Mouse (Mus musculus): ENCODE data around the gene Wdr43. TPM values are rescaled to one million over a fixed set of nuclear protein-coding genes. Genes with fewer than 3 reads are reported as not detected.
A peak's percentile ranks its signal among the peaks of the same experiment; 100 is the strongest.

Wdr43 gene
- polyA plus RNA-seq, 1 experiment from 2014 or later = 82.1 TPM

GRCm38 (mm10) chr17:71665201-71665600 is 49.5 kb downstream of the Wdr43 start:
- no peak overlapping the region for H3K27ac ChIP-seq
- H3K27me3 ChIP-seq = no peaks in the 10 kb centered on the region

DNA sequence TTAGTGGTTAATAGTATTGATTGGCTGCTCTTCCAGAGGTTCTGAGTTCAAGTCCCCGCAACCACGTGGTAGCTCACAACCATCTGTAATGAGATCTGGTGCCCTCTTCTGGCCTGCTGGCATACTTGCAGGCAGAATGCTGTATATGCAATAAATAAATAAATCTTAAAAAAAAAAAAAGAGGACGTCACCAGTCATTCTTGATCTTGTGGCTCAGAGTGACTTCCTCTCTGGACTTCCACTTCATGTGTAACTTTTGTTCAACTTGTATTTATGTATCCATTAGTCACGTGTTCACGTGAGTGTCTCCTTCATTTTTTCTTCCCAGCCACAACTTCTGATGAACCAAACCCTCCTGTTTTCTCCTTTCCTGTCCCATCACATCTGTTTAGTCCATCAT is 53.8 kb downstream of the Wdr43 start:
- Histone ChIP-seq H3K36me3 (no peaks in the 10 kb centered on the region), H3K27me3 (no peaks in the 10 kb centered on the region), H3K9ac (no peak overlapping the region), H3K27ac (no peak overlapping the region), H3K4me3 (no peak overlapping the region), H3K4me2 (replicated peaks) (no peak overlapping the region), H3K4me1 (no peaks in the 10 kb centered on the region), H3K9me3 (0 out of 2 replicates have a peak, but pooled peaks cover 4% of the 10 kb centered on the region)
- WGBS = 86% methylated on average over 5 of the region's 5 CpGs
- ATAC-seq (ENCODE audit: low FRiP score, low read depth) = no peak

More at GRCm38 (mm10) chr17:71665201-71665600, 49.5 kb downstream of the Wdr43 start:
- 0 out of 2 replicates have a peak, but pooled peaks cover 5% of the 10 kb centered on the region for H3K4me1 ChIP-seq
- no peak overlapping the region for H3K4me2 ChIP-seq (replicated peaks)
- ATAC-seq (ENCODE audit: low FRiP score, low read depth) = no peak
- H3K36me3 ChIP-seq = no peaks in the 10 kb centered on the region
- H3K9ac ChIP-seq = no peak overlapping the region
- H3K4me3 ChIP-seq = no peak overlapping the region
- 84% methylated on average over 4 of the region's 4 CpGs for WGBS
- 0 out of 2 replicates have a peak, but pooled peaks cover 4% of the 10 kb centered on the region for H3K9me3 ChIP-seq

DNA sequence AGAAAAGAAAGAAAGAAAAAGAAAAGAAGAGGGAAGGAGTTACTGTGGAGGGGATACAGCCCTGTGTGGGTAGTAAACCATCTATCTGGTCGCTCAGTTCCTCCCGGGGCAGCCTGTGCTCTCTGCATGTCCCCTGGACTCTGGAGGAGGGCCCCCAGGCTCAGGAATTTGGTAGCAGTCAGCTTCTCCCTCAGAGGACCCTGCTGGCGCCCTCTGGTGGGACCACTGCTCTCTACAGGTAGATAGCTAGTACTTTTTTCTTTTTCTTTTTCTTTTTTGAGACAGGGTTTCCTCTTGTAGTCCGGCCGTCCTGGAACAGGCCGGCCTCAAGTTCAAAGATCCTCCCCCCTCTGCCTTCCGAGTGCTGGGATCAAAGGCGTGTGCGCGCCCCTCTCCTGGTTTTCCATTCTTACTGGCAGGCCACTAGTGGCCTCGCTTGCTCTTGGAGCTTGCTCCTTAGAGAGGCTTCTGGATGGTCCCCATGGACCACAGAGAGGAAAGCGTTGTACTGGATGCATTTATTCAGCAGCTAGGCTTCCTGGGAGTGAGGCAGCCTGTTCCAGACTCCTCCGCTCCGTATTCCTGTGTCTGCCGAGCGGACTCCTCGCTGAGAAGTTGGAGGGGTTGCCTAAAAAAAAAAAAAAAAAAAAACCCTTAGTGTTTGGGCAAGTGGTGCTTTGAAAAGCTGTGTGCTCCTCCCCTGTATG is 56.3 kb downstream of the Wdr43 start:
- H3K9me3 ChIP-seq = 0 out of 2 replicates have a peak, but pooled peaks cover 4% of the 10 kb centered on the region
- WGBS = 54% methylated on average over 17 of the region's 17 CpGs
- H3K9ac ChIP-seq = no peak overlapping the region
- no peak overlapping the region for H3K27ac ChIP-seq
- H3K27me3 ChIP-seq = no peaks in the 10 kb centered on the region
- no peak overlapping the region for H3K4me2 ChIP-seq (replicated peaks)
- H3K36me3 ChIP-seq = no peaks in the 10 kb centered on the region
- no peak for ATAC-seq (ENCODE audit: low FRiP score, low read depth)
- no peak overlapping the region for H3K4me3 ChIP-seq
- H3K4me1 ChIP-seq = no peaks in the 10 kb centered on the region

GRCm38 (mm10) chr17:71673092-71673491 is 57.4 kb downstream of the Wdr43 start, which contains the start of gene Togaram2:
Gene Togaram2 (plus strand): TSS chr17:71673261.
- Histone ChIP-seq H3K27me3 (no peaks in the 10 kb centered on the region), H3K4me2 (replicated peaks) (no peak within 1 kb of the TSS), H3K9me3 (0 out of 2 replicates have a peak, but pooled peaks cover 4% of the 10 kb centered on the region), H3K4me3 (no peak within 1 kb of the TSS), H3K27ac (no peak within 1 kb of the TSS), H3K36me3 (no peaks in the 10 kb centered on the region), H3K4me1 (no peaks in the 10 kb centered on the region), H3K9ac (peak within 1 kb of the TSS; percentile 19; the same call in 1 of the 2 replicates)
- 68% methylated on average over 9 of the region's 9 CpGs for WGBS
- no peak for ATAC-seq (ENCODE audit: low FRiP score, low read depth)

DNA sequence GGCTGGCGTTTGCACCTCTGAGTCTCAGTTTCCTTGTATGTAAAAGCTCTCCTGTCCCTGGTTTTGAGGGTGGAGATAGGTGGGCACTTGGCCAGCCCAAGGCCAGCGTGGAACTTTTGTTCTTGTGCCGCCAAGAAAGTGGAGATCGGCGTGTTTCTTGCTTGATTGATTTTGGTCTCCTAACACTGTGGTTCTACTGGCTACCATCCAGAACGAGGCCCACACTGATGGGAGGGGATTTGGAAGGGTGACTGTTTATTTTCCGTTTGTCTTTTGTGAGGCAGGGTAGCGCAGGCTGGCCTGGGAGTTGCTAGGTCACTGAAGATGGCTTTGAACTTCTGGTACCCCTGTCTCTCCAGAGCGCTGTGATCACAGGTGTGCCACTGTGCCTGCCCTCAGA is 58.2 kb downstream of the Wdr43 start:
- no peaks in the 10 kb centered on the region for H3K36me3 ChIP-seq
- no peak overlapping the region for H3K27ac ChIP-seq
- H3K27me3 ChIP-seq = no peaks in the 10 kb centered on the region
- H3K9me3 ChIP-seq = no peaks in the 10 kb centered on the region
- H3K9ac ChIP-seq = no peak overlapping the region
- ATAC-seq (ENCODE audit: low FRiP score, low read depth) = no peak
- no peaks in the 10 kb centered on the region for H3K4me1 ChIP-seq
- 73% methylated on average over 9 of the region's 9 CpGs for WGBS
- H3K4me2 ChIP-seq (replicated peaks) = no peak overlapping the region
- H3K4me3 ChIP-seq = no peak overlapping the region

DNA sequence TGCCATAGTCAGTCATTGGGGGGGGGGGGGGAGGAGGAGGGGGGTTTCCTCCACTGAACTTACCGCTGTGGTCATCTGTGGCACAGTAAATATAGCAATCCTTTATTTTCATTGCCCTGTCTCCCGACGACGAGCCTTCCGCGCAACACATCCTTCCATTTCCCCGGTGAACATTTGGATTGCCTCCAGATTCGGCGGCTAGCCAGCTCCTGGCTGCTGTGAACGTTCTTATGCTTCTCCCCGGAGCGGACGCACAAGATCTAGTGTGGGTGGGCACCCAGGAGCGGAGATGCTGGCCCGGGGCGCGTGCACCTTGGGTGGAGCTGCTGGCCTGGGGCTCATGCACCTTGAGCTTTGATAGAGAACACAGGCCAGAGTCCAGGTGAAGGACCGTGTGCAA is 59.2 kb downstream of the Wdr43 start:
- 85% methylated on average over 18 of the region's 18 CpGs for WGBS
- no peak for ATAC-seq (ENCODE audit: low FRiP score, low read depth)
- Histone ChIP-seq H3K4me2 (replicated peaks) (no peak overlapping the region), H3K4me3 (no peak overlapping the region), H3K27ac (no peak overlapping the region), H3K36me3 (no peaks in the 10 kb centered on the region), H3K9me3 (no peaks in the 10 kb centered on the region), H3K27me3 (no peaks in the 10 kb centered on the region), H3K9ac (no peak overlapping the region), H3K4me1 (no peaks in the 10 kb centered on the region)

DNA sequence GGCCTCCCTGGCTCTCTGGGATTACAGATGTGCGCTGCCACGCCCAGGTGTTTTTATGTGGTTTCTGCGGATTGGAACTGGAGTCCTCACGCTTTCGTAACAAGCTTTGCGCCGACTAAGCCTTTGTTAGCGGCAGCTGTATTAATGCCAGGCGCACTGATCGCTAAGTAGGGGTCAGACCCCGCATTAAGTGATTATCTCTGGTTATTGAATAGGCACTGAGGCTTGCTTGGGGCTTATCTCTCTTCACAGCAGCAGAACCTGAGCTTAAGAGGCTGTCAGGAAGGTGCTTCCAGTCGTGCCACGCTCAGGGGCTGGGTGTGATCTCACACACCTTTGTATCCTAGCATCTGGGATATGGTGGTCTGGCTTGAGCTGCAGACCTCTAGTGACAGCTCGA is 66.0 kb downstream of the Wdr43 start:
- no peak overlapping the region for H3K4me3 ChIP-seq
- 69% methylated on average over 14 of the region's 14 CpGs for WGBS
- no peak for ATAC-seq (ENCODE audit: low FRiP score, low read depth)

DNA sequence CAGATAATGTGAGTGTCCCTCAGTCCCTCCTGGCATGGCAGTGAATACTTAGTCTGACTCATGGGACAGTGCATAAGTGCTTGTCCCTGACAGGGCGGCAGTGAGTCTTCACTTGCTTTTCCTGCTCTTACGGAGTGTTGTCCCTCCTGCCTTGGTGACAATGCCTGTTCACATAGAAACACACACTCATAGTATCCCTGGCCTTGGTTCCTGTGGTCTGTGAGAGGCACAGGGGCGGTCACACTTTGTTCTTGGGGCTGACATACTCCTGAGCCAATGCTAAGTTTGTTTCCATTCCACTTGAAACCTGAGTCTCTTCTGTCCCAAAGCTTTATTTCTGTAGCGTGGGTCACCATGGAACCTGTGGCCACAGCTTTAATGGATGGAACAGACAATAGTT is 66.7 kb downstream of the Wdr43 start:
- Histone ChIP-seq H3K4me2 (replicated peaks) (no peak overlapping the region), H3K4me3 (no peak overlapping the region), H3K9ac (no peak overlapping the region), H3K36me3 (no peaks in the 10 kb centered on the region), H3K27me3 (no peaks in the 10 kb centered on the region), H3K4me1 (peaks cover 7% of the 10 kb centered on the region; the same call in 1 of the 2 replicates), H3K27ac (no peak overlapping the region), H3K9me3 (no peaks in the 10 kb centered on the region)
- 88% methylated on average over 4 of the region's 4 CpGs for WGBS
- no peak for ATAC-seq (ENCODE audit: low FRiP score, low read depth)

More for the DNA sequence above, 66.0 kb downstream of the Wdr43 start:
- no peak overlapping the region for H3K4me2 ChIP-seq (replicated peaks)
- no peak overlapping the region for H3K27ac ChIP-seq
- no peaks in the 10 kb centered on the region for H3K36me3 ChIP-seq
- no peaks in the 10 kb centered on the region for H3K27me3 ChIP-seq
- no peaks in the 10 kb centered on the region for H3K9me3 ChIP-seq
- H3K4me1 ChIP-seq = peaks cover 7% of the 10 kb centered on the region; the same call in 1 of the 2 replicates
- no peak overlapping the region for H3K9ac ChIP-seq

GRCm38 (mm10) chr17:71683281-71683680 is 67.6 kb downstream of the Wdr43 start:
- ATAC-seq (ENCODE audit: low FRiP score, low read depth) = no peak
- Histone ChIP-seq H3K27ac (no peak overlapping the region), H3K9me3 (no peaks in the 10 kb centered on the region), H3K4me2 (replicated peaks) (no peak overlapping the region), H3K4me3 (no peak overlapping the region), H3K36me3 (no peaks in the 10 kb centered on the region), H3K4me1 (peaks cover 7% of the 10 kb centered on the region; the same call in 1 of the 2 replicates), H3K9ac (no peak overlapping the region), H3K27me3 (no peaks in the 10 kb centered on the region)
- 89% methylated on average over 6 of the region's 6 CpGs for WGBS

DNA sequence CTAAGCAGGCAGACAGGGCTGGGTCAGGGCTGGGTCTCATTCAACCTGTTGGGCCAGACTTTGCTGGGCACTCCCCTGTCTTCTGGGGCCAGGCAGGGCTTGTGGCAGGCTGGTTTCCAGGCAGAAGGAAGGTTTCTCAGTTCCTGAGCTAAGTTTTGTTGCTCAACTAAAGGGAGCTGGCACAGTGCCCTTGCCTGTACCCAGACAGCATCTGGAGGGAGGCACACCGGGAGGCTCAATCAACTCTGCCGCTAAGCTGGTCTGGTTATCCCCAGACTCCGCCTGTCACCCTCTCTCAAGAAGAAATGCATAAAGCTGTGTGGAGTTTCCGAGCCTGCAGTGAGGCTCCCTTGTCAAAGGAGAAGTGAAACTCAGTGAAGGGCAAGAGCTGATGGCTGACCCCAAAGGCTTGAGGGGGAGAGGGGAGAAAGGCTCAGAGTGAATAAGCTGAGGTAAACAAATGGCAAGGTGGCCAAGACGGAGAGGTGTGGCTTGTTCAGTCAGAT is 68.5 kb downstream of the Wdr43 start:
- Histone ChIP-seq H3K27me3 (no peaks in the 10 kb centered on the region), H3K36me3 (no peaks in the 10 kb centered on the region), H3K4me2 (replicated peaks) (no peak overlapping the region), H3K4me3 (no peak overlapping the region), H3K9me3 (no peaks in the 10 kb centered on the region; the same call in 1 of the 2 replicates), H3K9ac (no peak overlapping the region), H3K27ac (no peak overlapping the region), H3K4me1 (peaks cover 7% of the 10 kb centered on the region; the same call in 1 of the 2 replicates)
- WGBS = 37% methylated on average over 5 of the region's 5 CpGs
- no peak for ATAC-seq (ENCODE audit: low FRiP score, low read depth)

DNA sequence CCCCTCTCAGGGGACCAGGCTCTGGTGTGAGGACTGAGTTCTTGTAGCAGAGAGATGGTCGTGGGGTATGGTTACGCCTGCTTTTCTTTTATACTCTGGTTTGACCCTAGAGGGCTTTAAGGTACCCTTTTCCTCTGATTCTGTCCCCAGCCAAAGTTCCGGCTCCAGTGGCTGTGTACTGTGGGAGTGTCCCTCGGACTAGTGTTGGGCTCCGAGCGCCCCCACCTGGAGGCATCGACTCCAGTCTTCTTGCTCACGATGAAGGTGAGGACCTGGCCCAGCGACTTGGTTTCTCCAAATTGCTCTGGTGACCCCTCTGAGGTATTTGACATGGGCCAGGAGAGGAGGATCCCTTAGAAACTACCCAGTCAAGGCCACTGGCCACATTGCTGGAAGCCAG is 71.7 kb downstream of the Wdr43 start:
- Histone ChIP-seq H3K4me1 (peaks cover 12% of the 10 kb centered on the region; the same call in 1 of the 2 replicates), H3K4me2 (replicated peaks) (no peak overlapping the region), H3K4me3 (no peak overlapping the region), H3K9me3 (no peaks in the 10 kb centered on the region; the same call in 1 of the 2 replicates), H3K27me3 (no peaks in the 10 kb centered on the region), H3K36me3 (no peaks in the 10 kb centered on the region), H3K9ac (no peak overlapping the region), H3K27ac (no peak overlapping the region)
- ATAC-seq (ENCODE audit: low FRiP score, low read depth) = no peak
- 67% methylated on average over 9 of the region's 9 CpGs for WGBS

- Histone ChIP-seq H3K36me3 (no peaks in the 10 kb centered on the region), H3K27ac (no peak overlapping the region), H3K27me3 (no peaks in the 10 kb centered on the region), H3K4me3 (no peak overlapping the region), H3K9ac (no peak overlapping the region), H3K4me1 (0 out of 2 replicates have a peak, but pooled peaks cover 5% of the 10 kb centered on the region), H3K9me3 (no peaks in the 10 kb centered on the region; the same call in 1 of the 2 replicates), H3K4me2 (replicated peaks) (no peak overlapping the region)
- ATAC-seq (ENCODE audit: low FRiP score, low read depth) = no peak
- WGBS = 68% methylated on average over 5 of the region's 5 CpGs
These were observed 74.2 kb downstream of the Wdr43 start for GRCm38 (mm10) chr17:71689903-71690302.
